ENCODE assay signal across 9 mouse cellular contexts in the genomic region with DNA sequence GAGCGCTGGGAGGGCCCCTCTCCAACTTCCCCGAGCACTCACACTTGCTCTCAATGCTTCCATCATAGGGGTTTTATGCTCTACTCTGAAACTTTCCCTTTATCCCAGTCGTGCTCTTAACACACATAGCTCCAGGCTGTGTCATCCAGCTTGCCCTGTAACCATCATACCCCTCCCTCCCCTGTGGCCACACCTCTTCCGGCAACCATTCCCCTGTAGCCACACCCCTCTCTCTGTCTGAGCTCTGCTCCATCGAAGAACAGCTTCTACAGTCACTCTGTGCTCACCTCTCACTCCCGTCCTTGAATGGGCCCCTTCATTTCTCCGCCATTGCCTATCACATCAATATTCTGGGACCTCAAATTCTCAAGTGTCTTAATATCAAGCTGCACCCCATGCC.
DNase-seq lines count a peak whose midpoint lies in the region; ATAC-seq and TF ChIP-seq lines count a peak whose summit lies in the region.
"Had no signal": no experiment of that assay in that cellular context is flagged by ENCODE, and none has a peak within 500 bp of the region (broad histone marks: within the 10 kb centered on the region; RNA-seq: fewer than 3 reads in every experiment).

No protein-coding gene starts in this region.

- H3K27me3 ChIP-seq in kidney, embryonic 16.5 days (ENCODE audit: insufficient read depth, low read length): no peaks in the 10 kb centered on the region
- H3K27me3 ChIP-seq in ES-Bruce4 (ENCODE audit: control insufficient read depth, insufficient read depth, low read length, poor library complexity, severe bottlenecking): no peaks in the 10 kb centered on the region
- H3K27me3 ChIP-seq in limb, embryonic 10.5 days (ENCODE audit: low read depth, poor library complexity, severe bottlenecking): no peaks in the 10 kb centered on the region
- H3K27me3 ChIP-seq: embryonic facial prominence, embryonic 12.5 days had no signal

- H3K4me2 ChIP-seq in kidney, embryonic 16.5 days (replicated peaks; ENCODE audit: low read depth, low read length): no peak overlapping the region
- H3K4me2 ChIP-seq: embryonic facial prominence, embryonic 12.5 days had no signal

- peak; percentile 83 for ATAC-seq in kidney, embryonic 16.5 days (ENCODE audit: low FRiP score, low TSS enrichment)

- H3K4me1 ChIP-seq in kidney, embryonic 16.5 days (ENCODE audit: insufficient read depth, low read length): peaks cover 27% of the 10 kb centered on the region
- peaks cover 2% of the 10 kb centered on the region for H3K4me1 ChIP-seq in ES-Bruce4 (ENCODE audit: control insufficient read depth, insufficient read depth, low read length)
- peaks cover 38% of the 10 kb centered on the region for H3K4me1 ChIP-seq in limb, embryonic 10.5 days

- 0 out of 2 replicates have a peak, but pooled peaks have one; percentile 43 for TF ChIP-seq EP300 in ES-Bruce4 (IDR thresholded peaks at IDR 0.05; ENCODE audit: insufficient read depth, low read depth, low read length)

- H3K4me3 ChIP-seq in kidney, embryonic 16.5 days (ENCODE audit: low read length): no peak overlapping the region
- H3K4me3 ChIP-seq in ES-Bruce4 (ENCODE audit: low read depth, low read length): peak overlapping the region; percentile 23; the same call in 1 of the 2 replicates
- no peak overlapping the region for H3K4me3 ChIP-seq in limb, embryonic 10.5 days
- H3K4me3 ChIP-seq: embryonic facial prominence, embryonic 12.5 days had no signal

- no peak for DNase-seq in kidney, adult 11 months
- peak; percentile 31 for DNase-seq in CD4-positive helper T cell, adult 2 months (ENCODE audit: low read depth, low spot score)
- DNase-seq in induced T-regulatory cell, adult 2 months (ENCODE audit: low read depth): peak; percentile 47
- no peak for DNase-seq in limb, embryonic 10.5 days (ENCODE audit: low spot score)
- no peak for DNase-seq in Muller cell, postnatal 12 days (ENCODE audit: inconsistent ontology term)
- DNase-seq: thymus, postnatal 4 days had no signal

- H3K9me3 ChIP-seq in kidney, embryonic 16.5 days (ENCODE audit: low read length): no peaks in the 10 kb centered on the region
- no peaks in the 10 kb centered on the region for H3K9me3 ChIP-seq in ES-Bruce4 (replicated peaks; ENCODE audit: control insufficient read depth, insufficient read depth, low read length, poor library complexity, severe bottlenecking)
- H3K9me3 ChIP-seq in limb, embryonic 10.5 days (replicated peaks): no peaks in the 10 kb centered on the region
- H3K9me3 ChIP-seq: embryonic facial prominence, embryonic 12.5 days had no signal

- TF ChIP-seq CTCF in ES-Bruce4 (IDR thresholded peaks at IDR 0.05; ENCODE audit: low read depth, low read length): no peak

- H3K9ac ChIP-seq in kidney, embryonic 16.5 days (replicated peaks; ENCODE audit: low read length): no peak overlapping the region
- H3K9ac ChIP-seq in ES-Bruce4 (ENCODE audit: low read depth, poor library complexity, severe bottlenecking): peak overlapping the region; percentile 19; the same call in 1 of the 2 replicates
- H3K9ac ChIP-seq: embryonic facial prominence, embryonic 12.5 days had no signal

- peak overlapping the region; percentile 8; the same call in 1 of the 2 replicates for H3K27ac ChIP-seq in kidney, embryonic 16.5 days (ENCODE audit: low read length)
- H3K27ac ChIP-seq in ES-Bruce4 (ENCODE audit: insufficient read depth, low read length): peak overlapping the region; percentile 87
- no peak overlapping the region for H3K27ac ChIP-seq in limb, embryonic 10.5 days
- H3K27ac ChIP-seq: embryonic facial prominence, embryonic 12.5 days had no signal

- TF ChIP-seq POLR2A in ES-Bruce4 (IDR thresholded peaks at IDR 0.05; ENCODE audit: insufficient read depth, low read length): no peak

- 47% methylated on average over 7 of the region's 7 CpGs for WGBS in kidney, embryonic 16.5 days
- 62% methylated on average over 7 of the region's 7 CpGs for WGBS in limb, embryonic 10.5 days

- H3K36me3 ChIP-seq in kidney, embryonic 16.5 days (ENCODE audit: insufficient read depth, low read length): no peaks in the 10 kb centered on the region
- no peaks in the 10 kb centered on the region for H3K36me3 ChIP-seq in ES-Bruce4 (ENCODE audit: control insufficient read depth, insufficient read depth, low read length, poor library complexity, severe bottlenecking)
- peaks cover 6% of the 10 kb centered on the region for H3K36me3 ChIP-seq in limb, embryonic 10.5 days
- H3K36me3 ChIP-seq: embryonic facial prominence, embryonic 12.5 days had no signal

Comparison
In these comparisons a context has a peak if more than half of its experiments do, and no peak if none do; other contexts are left out.
1. DNase-seq: peak in CD4-positive helper T cell, adult 2 months (single experiment) and induced T-regulatory cell, adult 2 months (single experiment); none in kidney, adult 11 months (single experiment), limb, embryonic 10.5 days (single experiment) and Muller cell, postnatal 12 days (single experiment).